Mouse (Mus musculus) midbrain, postnatal 0 days (tissue): Measurements from ENCODE around the gene Nfib. TPM values are rescaled to one million over a fixed set of nuclear protein-coding genes. Genes with fewer than 3 reads are reported as not detected.

Source experiments
- ATAC-seq: fragments of 200-750 bp; cut with Nextera tagmentation; 2 replicates; pipeline ENCODE4 v1.8.0; 2017; ENCODE audit warnings: moderate number of reproducible peaks, mild to moderate bottlenecking, moderate TSS enrichment, moderate library complexity; ENCODE audit not compliant: low FRiP score
- DNase-seq: peaks from one replicate; pipeline ENCODE4 v3.0.0-alpha.2; 2015; ENCODE audit warnings: low spot score
- H3K27ac ChIP-seq: fragments of 300-500 bp; sonication (generic); 2 replicates; pipeline ENCODE4 v1.5.1; 2014; ENCODE audit warnings: low read depth, mild to moderate bottlenecking, low read length, mixed read lengths
- H3K27me3 ChIP-seq: fragments of 300-500 bp; sonication (generic); 2 replicates; pipeline ENCODE4 v1.6.1; 2014; ENCODE audit warnings: low read length, control low read depth, mixed read lengths; ENCODE audit not compliant: insufficient read depth
- H3K36me3 ChIP-seq: fragments of 300-500 bp; sonication (generic); 2 replicates; pipeline ENCODE4 v1.6.1; 2014; ENCODE audit warnings: low read length, control low read depth, mixed read lengths; ENCODE audit not compliant: insufficient read depth
- H3K4me1 ChIP-seq: fragments of 300-500 bp; sonication (generic); 2 replicates; pipeline ENCODE4 v1.6.1; 2014; ENCODE audit warnings: mild to moderate bottlenecking, control low read depth, antibody characterized with exemption, low read length, mixed read lengths; ENCODE audit not compliant: insufficient read depth
- H3K4me2 ChIP-seq: fragments of 300-500 bp; sonication (generic); 2 replicates; pipeline ENCODE4 v1.6.1; 2014; ENCODE audit warnings: low read depth, mild to moderate bottlenecking, low read length, mixed read lengths; ENCODE audit not compliant: poor library complexity, severe bottlenecking
- H3K4me3 ChIP-seq: fragments of 300-500 bp; sonication (generic); 2 replicates; pipeline ENCODE4 v1.5.1; 2014; ENCODE audit warnings: low read depth, mild to moderate bottlenecking, low read length, moderate library complexity
- H3K9ac ChIP-seq: fragments of 300-500 bp; sonication (generic); replicated peaks from 2 replicates; pipeline ENCODE4 v1.6.1; 2014; ENCODE audit warnings: mild to moderate bottlenecking, low read length, moderate library complexity, mixed read lengths; ENCODE audit not compliant: poor library complexity, severe bottlenecking
- H3K9me3 ChIP-seq: fragments of 300-500 bp; sonication (generic); 2 replicates; pipeline ENCODE4 v1.6.1; 2016; ENCODE audit warnings: low read length, control low read depth
- CTCF ChIP-seq: IDR thresholded peaks from 2 replicates; pipeline ENCODE4 v1.5.1; 2016; ENCODE audit warnings: antibody characterized with exemption, mild to moderate bottlenecking
- WGBS: fragments of 180-500 bp; shearing (Covaris S2); extraction: QIAGEN DNeasy Blood & Tissue Kit; methylation state at CpG from one replicate; pipeline ENCODE4 v1.1.7; 2014; 5-methylcytosine and 5-hydroxymethylcytosine counted together
- polyA plus RNA-seq: library from polyadenylated mRNA; unstranded; fragments of >200 nt; fragmentation: Nextera tagmentation; extraction: Ambion mirVana; gene quantifications from 2 replicates; pipeline ENCODE4 v1.2.1, GENCODE M21; 2015
- total RNA-seq: library from RNA; depleted of rRNA; stranded (reverse); fragments of >200 nt; gene quantifications from 2 replicates; pipeline ENCODE4 v1.2.3, GENCODE M21; 2014

The Nfib gene
- total and polyA plus RNA-seq, 2 experiments from 2014 or later = 27.7 to 62.8 TPM

- Histone ChIP-seq H3K4me1 (no peaks in the 10 kb centered on the region), H3K4me3 (no peak overlapping the region), H3K4me2 (no peak overlapping the region), H3K27me3 (no peaks in the 10 kb centered on the region; the same call in 1 of the 2 replicates), H3K9me3 (no peaks in the 10 kb centered on the region), H3K9ac (no peak overlapping the region), H3K27ac (no peak overlapping the region), H3K36me3 (no peaks in the 10 kb centered on the region)
- WGBS = 62% methylated on average over 2 of the region's 2 CpGs
- no peak for TF ChIP-seq CTCF
- ATAC-seq (no peak), DNase-seq (no peak)
These were observed 462 bp upstream of the Nfib start for GRCm38 (mm10) chr4:82706012-82706411.

- Histone ChIP-seq H3K9me3 (no peaks in the 10 kb centered on the region), H3K27me3 (no peaks in the 10 kb centered on the region; the same call in 1 of the 2 replicates), H3K4me1 (no peaks in the 10 kb centered on the region), H3K27ac (peak overlapping the region; percentile 1; the same call in 1 of the 2 replicates), H3K4me2 (peak overlapping the region; percentile 26), H3K36me3 (no peaks in the 10 kb centered on the region), H3K9ac (no peak overlapping the region), H3K4me3 (peak overlapping the region; percentile 24)
- DNase-seq (no peak), ATAC-seq (no peak)
- no peak for TF ChIP-seq CTCF
- WGBS = 48% methylated on average over 19 of the region's 19 CpGs
These were observed 1.3 kb downstream of the Nfib start for GRCm38 (mm10) chr4:82704079-82704830.

GRCm38 (mm10) chr4:82702808-82703207, 2.7 kb downstream of the Nfib start:
- no peaks in the 10 kb centered on the region for H3K4me1 ChIP-seq
- no peaks in the 10 kb centered on the region for H3K9me3 ChIP-seq
- ATAC-seq = no peak
- WGBS = 66% methylated on average over 6 of the region's 6 CpGs
- no peak for TF ChIP-seq CTCF
- H3K4me2 ChIP-seq = no peak overlapping the region
- H3K4me3 ChIP-seq = no peak overlapping the region
- H3K36me3 ChIP-seq = no peaks in the 10 kb centered on the region
- H3K27me3 ChIP-seq = no peaks in the 10 kb centered on the region; the same call in 1 of the 2 replicates
- no peak overlapping the region for H3K27ac ChIP-seq
- no peak overlapping the region for H3K9ac ChIP-seq
- no peak for DNase-seq

- H3K9ac ChIP-seq = no peak overlapping the region
- TF ChIP-seq CTCF = no peak
- 57% methylated on average over 11 of the region's 11 CpGs for WGBS
- H3K4me3 ChIP-seq = no peak overlapping the region
- H3K4me2 ChIP-seq = no peak overlapping the region
- H3K27me3 ChIP-seq = no peaks in the 10 kb centered on the region
- H3K36me3 ChIP-seq = no peaks in the 10 kb centered on the region
- no peak for DNase-seq
- H3K9me3 ChIP-seq = no peaks in the 10 kb centered on the region
- H3K4me1 ChIP-seq = no peaks in the 10 kb centered on the region
- H3K27ac ChIP-seq = no peak overlapping the region
- no peak for ATAC-seq
These were observed 6.0 kb downstream of the Nfib start for GRCm38 (mm10) chr4:82699504-82699903.

- WGBS = 89% methylated on average over 12 of the region's 12 CpGs
- TF ChIP-seq CTCF = no peak
- no peaks in the 10 kb centered on the region for H3K4me1 ChIP-seq
These were observed 6.9 kb downstream of the Nfib start for GRCm38 (mm10) chr4:82698616-82699015.

GRCm38 (mm10) chr4:82697151-82697550, 8.4 kb downstream of the Nfib start:
- H3K27me3 ChIP-seq = no peaks in the 10 kb centered on the region
- H3K9ac ChIP-seq = no peak overlapping the region
- TF ChIP-seq CTCF = no peak
- H3K4me3 ChIP-seq = no peak overlapping the region
- ATAC-seq (no peak), DNase-seq (no peak)
- no peak overlapping the region for H3K27ac ChIP-seq
- no peaks in the 10 kb centered on the region for H3K9me3 ChIP-seq
- H3K36me3 ChIP-seq = no peaks in the 10 kb centered on the region
- no peaks in the 10 kb centered on the region for H3K4me1 ChIP-seq
- no peak overlapping the region for H3K4me2 ChIP-seq
- WGBS = 55% methylated on average over 6 of the region's 6 CpGs

More at GRCm38 (mm10) chr4:82698616-82699015, 6.9 kb downstream of the Nfib start:
- no peak overlapping the region for H3K4me3 ChIP-seq
- no peaks in the 10 kb centered on the region for H3K27me3 ChIP-seq
- H3K9ac ChIP-seq = no peak overlapping the region
- ATAC-seq (no peak), DNase-seq (no peak)
- no peaks in the 10 kb centered on the region for H3K9me3 ChIP-seq
- no peak overlapping the region for H3K27ac ChIP-seq
- no peaks in the 10 kb centered on the region for H3K36me3 ChIP-seq
- no peak overlapping the region for H3K4me2 ChIP-seq
